Mouse (Mus musculus) MN1 (cell line): ENCODE data around the gene Tsfm.
"Not testable (repeated sequence)": the region's sequence is repeated elsewhere in the genome, so short reads cannot be mapped to it uniquely, and the experiment has no call there.

Experiments
- DNase-seq: peaks from one replicate; pipeline ENCODE4 v3.0.0-alpha.2; 2016; ENCODE audit warnings: low spot score

Gene Tsfm

DNA sequence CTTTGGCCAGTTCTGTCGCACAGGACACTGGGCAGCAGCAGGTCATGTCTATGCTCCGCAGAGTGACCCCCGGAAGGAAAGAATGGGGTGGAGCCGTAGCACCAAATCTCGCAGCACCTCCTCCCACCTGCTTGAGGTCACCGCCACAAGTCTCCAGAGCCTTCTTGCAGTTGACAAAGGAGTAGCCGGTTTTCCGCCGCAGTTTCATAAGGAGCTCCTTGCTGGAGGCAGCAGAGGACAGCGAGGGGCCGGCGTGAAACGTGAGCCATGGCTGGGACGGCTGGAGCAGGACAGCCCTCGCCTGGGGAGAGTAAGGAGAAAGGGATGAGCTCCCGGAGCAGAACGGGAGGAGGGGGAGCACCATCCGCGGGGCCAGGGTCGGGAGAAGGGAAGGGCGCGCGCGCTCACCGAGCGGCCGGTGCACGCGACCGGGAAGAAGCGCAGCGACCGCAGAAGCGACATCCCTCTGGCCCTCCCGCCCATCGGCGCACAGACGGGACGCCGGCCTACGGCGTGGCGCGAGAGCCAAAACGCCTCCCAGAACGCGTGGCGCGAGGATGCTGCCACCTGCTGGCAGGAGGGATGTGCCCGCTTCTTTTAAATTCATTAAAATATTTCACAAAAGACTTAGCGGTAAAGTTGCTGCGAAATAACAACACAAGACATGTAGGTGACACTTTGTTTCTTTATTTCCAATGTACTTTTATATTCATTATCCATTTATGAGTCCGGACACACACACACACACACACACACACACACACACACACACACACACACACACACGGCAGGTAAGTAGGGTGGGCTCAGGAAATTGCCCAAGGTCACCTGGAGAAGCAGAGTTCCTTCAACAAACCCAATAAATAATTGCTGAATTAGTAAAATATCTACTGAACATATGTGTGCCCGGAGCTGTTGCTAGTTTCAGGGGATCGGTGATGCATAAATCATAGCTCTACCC is at the start of gene Tsfm:
Gene Tsfm (minus strand): TSS at position 505 of the 961 bp plus-strand sequence.
- peak; percentile 99 for DNase-seq

DNA sequence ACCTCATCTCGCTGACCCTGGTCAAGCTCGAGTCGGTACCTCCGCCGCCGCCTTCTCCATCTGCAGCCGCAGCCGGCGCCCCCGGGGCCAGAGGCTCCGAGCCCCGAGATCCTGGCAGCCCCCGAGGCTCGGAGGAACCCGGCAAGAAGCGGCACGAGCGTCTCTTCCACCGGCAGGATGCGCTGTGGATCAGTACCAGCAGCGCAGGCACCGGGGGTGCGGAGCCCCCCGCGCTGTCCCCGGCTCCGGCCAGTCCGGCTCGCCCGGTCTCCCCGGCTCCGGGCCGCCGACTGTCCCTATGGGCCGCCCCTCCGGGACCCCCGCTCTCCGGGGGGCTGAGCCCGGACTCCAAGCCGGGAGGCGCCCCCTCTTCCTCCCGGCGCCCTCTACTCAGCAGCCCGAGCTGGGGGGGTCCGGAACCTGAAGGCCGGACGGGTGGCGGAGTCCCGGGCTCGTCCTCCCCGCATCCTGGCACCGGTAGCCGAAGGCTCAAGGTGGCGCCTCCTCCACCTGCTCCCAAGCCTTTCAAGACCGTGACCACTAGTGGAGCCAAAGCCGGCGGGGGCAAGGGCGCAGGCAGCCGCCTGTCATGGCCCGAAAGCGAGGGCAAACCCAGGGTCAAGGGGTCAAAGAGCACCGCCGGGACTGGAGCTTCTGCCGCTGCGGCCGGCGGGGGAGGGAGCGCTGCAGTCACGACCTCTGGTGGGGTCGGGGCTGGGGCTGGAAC is 49.2 kb upstream of the Tsfm start:
- no peak for DNase-seq

DNA sequence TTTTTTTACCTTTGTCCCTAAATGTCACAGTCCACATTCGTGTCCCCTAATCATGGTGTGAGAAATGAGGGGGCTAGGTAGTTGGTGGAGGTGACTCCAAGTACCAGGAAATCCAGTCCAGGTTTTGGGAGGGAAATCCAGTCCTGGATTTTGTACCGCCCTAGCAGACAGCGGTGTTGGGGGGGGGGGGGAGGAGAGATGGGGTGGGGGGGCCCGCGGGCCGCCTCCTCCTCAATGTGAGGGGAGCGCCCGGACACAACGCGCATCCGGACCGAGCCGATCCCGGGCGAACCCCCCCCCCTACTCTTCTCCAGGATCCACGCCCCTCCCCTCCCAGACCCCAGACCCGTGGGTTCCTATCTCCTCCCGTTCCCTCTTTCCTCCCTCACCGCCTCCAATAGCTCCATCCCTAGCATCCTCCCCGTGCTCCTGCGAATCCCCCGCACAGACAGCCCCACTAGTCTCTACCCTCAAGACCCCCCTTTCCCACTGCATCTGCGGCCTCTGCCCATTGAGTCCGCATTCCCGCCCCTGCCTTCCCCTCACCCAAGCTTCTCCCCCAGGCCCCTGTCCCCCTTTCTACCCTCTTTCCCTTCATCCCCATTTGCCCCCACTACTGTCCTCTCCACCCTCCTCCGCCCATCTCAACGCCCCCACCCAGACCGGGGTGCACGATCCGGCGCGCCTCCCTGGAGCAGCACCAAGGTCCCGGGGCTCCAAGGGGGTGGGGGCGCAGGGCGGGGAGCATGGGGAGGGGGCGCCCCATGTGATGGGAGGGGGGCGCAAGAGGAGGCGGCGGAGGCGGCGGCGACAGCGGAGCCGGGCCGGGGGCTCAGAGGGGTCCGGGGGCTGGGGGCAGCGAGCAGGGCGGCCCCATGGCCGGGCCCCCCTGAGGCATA is 48.3 kb upstream of the Tsfm start:
- DNase-seq, result peak; percentile 70

DNA sequence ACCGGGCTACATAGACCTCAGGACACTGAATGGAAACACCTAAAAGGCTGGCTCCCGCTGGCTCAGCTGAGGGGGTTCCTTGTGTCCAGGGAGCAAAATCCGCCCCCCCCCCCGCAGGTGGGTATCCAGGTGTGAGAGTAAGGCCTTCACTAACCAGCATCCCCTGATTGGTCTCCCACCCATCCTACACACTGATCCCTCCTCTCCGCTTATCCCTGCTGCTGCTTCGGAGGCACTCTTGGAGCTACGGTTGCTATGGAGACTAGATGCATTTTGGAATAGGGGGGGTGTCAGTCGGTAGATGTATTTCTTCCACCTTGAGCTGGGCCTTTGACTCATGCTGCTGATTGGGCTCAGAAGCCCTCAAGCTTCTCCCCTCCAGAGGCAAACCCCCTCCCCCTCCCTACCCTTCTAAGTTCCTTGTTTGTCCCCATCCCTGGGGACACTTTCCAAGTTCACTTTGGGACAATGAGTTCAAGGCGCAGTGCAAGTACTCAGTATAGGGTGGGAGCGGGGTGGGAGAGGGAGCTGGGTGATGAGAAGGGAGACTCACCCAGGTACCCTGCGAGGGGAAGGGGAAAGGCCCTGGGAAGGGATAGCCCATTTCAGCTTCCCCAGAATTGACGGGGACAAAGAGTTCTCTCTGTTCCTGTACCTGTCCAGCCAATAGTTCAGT is 47.5 kb upstream of the Tsfm start:
- DNase-seq, result peak; percentile 74

DNA sequence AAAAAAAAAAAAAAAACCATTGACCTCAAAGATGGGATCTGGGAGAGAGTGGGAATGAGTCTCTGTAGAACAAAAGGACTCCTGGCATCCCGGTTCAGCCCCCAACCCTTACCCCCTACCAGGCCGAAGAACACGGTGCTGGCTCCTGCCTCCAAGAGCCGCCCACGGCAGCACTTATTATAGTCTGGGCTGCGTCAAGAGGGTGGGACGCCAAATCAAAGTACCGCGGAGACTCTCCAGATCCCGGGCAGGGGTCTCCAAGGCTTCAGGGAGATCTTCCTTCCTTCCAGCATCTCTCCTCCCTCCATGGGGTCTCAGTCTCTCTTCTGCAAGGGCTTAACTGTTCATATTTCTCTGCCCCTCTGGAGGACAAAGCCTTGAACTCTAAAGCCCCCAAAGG is 46.9 kb upstream of the Tsfm start:
- no peak for DNase-seq

DNA sequence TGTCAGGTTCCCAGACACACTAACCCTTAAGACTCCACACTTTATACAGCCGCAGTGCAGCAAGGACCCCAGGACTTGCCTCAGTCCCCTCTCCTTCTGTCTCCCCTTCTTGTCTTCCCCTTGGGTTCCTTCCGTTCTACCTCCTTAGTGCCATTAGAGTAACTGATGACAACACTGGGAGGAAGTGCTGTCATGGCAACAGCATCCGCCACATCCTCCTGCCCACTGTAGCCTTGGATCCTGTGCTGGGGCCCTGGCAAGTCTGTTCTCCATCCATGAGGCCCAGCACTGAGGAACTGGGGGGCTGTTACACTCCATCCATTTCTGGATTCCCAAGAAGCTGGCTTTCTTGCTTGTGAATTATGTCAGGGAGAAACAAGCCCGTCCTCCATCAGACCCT is 45.4 kb upstream of the Tsfm start:
- no peak for DNase-seq

DNA sequence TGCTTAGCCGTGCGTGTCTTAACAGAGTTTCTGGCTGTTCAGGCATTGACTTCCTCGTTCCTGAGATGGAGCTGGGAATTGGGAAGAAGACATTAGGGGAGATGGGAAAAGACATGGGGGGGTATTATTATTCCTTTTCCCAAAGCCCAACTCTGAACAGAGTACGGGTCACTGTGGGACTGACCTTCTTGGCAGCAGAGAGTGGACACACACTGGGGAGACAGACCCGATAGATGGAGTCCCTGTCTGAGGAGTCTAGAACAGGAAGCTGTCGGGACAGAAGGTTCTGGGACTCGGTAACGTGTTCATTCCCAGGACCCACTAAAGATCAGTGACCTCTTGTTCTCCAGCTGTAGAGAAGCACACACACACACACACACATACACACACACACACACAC is 45.0 kb upstream of the Tsfm start:
- DNase-seq, result no peak

DNA sequence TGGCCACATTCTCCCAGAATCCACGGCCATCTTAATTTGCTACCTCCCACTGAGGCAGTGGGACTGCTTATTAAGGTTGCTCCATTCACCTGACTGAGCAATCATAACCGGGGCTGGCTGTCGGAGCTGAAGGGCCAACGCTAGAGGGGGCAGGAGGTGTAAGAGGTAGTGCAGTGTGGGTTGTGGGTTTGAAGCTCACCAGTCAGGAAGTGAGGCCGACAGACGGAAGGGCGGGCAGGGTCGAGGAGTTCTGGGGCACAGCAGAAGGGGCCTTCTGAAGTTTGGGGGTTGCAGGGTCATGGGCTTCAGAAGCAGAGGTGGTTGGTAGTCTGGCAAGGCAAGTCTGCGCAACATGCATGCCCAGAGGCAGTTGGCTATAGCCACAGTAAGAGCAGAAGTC is 44.4 kb upstream of the Tsfm start, which contains the start of gene Agap2:
Gene Agap2 (plus strand): TSS at position 205 of the 400 bp plus-strand sequence.
- no peak for DNase-seq

DNA sequence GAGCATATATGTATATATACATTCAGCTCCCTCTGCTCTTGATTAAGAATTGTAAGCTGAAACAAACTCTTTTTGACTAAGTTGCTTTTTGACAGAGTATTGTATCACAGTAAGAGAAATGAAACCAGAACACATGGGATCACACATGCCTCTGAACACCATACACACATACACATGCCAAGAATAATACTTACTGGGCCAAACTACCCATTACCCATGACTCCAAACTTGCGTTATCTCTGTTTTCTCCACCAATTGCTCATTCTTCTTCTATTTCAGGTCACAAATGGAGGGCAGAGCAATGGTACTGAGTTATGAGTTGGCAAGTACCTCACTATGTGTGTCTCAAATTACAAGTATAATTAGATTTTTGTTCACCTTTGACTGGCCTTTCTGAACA is 43.3 kb upstream of the Tsfm start:
- DNase-seq, result no peak

DNA sequence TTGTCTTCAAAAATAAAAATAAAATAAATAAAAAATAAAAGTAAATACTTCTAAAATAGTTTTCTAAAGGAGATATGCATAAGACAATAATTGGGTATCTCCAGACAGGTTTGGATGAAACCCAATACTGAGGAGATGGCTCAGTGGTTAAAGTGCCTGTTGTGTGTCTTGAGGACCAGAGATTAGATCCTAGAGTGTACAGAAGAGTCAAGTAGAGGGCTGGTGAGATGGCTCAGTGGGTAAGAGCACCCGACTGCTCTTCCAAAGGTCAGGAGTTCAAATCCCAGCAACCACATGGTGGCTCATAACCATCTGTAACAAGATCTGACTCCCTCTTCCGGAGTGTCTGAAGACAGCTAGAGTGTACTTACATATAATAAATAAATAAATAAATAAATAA is 42.3 kb upstream of the Tsfm start:
- DNase-seq, result not testable (repeated sequence)

DNA sequence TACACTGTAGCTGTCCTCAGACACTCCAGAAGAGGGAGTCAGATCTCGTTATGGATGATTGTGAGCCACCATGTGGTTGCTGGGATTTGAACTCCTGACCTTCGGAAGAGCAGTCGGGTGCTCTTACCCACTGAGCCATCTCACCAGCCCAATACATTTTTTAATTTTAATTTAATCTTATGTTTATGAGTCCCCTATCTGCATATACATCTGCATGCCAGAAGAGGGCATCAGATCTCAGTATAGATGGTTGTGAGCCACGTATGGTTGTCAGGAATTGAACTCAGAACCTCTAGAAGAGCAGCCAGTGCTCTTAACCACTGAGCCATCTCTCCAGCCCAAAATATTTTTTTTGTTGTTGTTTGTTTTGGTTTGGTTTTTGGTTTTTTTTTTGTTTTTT is 41.6 kb upstream of the Tsfm start:
- not testable (repeated sequence) for DNase-seq

DNA sequence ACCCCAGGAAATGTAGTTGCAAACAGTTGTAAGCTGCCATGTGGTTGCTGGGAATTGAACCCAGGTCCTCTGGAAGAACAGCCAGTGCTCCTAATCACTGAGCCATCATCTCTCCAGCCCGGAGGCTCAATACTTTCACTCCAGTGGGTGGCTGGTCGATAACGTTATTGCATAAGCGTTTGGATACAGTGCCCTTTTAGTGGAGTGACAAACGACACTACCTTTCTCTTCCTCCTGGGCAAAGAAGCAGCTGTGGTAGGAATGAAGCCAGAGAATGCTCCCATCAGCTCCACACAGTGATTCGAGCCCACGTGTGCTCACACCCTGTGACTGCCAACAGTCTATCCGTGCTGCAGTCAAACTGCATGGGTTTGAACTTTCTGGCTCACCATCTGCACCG is 40.6 kb upstream of the Tsfm start:
- peak; percentile 66 for DNase-seq

DNA sequence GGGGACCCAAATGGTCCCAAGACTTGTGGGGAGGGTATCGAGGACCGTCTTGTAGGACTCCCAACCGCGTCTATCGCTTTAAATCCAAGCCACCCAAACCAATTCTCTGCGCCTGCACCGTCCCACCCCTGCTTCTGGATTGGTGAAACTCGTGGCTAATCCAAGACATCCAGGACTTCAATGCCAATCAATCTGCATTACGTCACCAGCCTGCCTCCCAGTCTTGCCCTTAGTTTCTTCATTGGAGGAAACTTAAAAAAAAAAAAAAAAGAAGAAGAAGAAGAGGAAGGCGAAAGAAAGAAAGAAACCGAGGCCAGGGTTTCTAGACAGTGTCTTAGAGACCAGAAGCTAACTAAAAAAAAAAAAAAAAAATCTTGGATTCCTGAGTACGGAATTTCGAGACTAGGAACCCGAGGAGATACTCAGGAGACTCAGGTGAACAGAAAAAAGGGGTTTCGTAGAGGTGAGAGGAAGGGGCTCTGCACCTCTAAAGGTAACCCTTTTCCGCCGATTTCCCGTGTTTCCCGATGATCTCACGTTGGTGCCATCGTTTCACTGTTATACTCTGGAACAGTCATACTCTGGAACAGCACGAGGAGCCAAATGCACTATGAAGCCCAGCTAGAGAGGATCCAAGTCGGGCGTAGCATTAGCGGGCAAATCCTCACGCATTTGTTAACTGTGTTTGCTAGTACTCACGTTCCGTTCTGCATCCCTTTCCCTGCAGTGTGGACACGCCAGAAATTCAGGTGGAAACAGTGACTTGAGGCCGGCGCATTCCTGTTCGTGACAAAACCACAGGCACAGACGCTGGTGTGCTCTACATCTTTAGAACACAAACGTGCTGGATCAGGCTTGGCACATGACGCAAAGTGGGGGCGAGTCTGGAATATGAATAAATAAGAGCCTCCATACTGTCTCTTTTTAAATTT is 39.8 kb upstream of the Tsfm start, which contains the start of gene Tspan31:
Gene Tspan31 (minus strand): TSS at position 75 of the 932 bp plus-strand sequence.
- DNase-seq, result peak; percentile 99

DNA sequence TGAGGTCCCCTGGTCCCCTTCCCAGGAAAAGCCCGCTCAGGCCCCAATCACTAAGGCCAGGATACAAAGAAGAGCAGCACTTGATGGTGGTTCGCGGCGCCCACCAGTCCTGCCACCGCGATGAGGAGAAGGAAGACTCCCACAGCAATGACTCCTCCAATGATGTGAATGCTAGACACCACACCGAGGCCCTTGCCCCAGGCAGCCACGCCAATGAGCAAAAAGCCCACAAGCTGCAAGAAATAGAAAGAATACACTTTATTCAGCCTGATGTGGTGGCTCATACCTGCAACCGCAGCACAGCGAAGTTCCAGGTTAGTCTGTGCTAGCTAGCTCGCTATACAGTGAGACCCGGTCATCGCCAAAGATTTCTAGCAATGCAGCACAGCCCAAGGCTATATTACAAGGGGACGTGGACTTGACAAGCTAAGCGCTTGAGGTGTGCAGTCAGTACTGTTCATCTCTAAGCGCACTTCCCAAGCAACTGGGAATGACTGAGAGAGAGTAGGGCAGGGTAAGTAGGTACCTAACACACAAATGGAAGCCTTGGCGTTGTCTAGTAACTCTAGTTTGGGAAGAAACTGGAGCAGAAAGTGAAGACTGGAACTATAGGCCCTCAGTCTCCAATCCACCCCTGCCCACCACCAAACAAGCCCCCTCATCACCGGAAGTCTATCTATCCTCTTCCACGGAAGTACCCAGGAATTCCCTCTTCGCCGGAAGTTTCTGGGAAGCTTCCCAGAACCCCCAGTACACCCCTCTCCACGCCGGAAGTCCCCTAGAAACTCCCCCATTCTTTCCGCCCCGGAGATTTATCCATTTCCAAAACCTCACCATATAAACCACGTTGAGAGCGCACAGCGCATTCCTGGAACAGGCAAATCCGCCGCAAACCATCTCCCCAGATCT is 38.9 kb upstream of the Tsfm start:
- DNase-seq, result peak; percentile 72

DNA sequence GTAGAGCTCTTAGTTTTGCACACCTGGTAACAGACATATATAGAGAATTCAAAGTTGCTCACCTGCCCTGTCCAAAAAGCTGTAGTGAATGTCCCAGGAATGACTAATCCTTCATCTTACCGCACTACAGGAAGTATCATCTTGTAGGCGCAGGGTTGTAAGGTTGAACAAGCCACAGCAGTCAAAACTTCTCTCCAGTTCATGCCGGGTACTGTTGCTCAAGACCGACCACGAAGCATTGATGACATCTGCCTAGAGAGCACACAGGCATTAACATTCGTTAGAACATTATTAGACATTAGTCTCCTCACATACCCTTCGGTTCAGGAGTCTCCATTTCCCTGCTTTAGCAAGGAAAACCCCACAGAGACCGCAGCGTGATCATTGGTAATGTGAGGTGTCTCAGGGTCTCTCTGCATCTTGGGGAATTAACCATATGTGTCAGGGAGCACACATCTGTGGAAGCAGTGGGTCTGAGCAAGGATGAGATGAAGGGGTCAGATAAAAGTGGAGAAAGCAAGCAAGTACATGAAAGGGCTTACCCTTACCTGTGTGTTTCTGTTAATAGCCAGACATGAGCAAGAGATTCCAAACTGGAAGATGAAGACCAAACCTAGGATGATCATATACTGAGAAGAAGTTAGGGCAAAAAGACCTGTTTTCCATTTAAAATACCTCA is 37.9 kb upstream of the Tsfm start:
- DNase-seq, result no peak

DNA sequence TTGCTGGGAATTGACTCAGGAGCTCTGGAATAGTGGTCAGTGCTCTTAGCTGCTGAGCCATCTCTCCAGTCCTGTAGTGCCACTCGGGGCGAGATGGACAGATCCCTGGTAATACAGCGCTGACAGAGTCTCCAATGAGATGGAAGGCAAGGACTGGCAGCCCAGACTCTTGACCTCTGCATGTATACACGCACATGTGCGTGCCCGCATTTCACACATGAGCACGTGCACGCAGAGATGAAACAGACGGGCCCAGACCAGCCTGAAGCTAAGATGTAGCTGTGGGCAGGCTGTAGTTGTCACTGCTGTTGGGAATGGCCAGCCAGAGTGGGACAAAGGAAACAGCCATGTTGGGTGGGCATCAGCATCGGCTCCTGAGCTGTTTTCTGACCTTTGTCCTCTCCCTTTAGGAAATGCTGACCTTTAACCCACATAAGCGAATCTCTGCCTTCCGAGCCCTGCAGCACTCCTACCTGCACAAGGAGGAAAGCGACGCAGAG is 35.9 kb upstream of the Tsfm start:
- DNase-seq, result no peak

DNA sequence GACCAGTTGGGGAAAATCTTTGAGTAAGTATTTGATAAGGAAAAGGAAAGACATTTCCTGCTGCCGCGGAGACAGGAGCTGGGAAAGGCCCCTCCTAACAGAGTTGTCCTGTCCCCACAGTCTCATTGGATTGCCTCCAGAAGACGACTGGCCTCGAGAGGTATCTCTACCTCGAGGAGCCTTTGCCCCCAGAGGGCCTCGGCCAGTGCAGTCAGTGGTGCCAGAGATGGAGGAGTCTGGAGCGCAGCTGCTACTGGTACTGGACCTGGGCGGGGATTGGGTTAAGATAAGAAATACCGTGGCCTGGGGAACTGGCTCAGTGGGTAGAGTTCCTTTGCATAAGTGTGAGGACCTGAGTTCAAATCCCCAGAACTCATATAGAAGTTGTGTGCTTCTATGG is 35.3 kb upstream of the Tsfm start:
- peak; percentile 45 for DNase-seq
